Mouse (Mus musculus): ENCODE data around the gene Slc22a12.

Slc22a12 gene

DNA sequence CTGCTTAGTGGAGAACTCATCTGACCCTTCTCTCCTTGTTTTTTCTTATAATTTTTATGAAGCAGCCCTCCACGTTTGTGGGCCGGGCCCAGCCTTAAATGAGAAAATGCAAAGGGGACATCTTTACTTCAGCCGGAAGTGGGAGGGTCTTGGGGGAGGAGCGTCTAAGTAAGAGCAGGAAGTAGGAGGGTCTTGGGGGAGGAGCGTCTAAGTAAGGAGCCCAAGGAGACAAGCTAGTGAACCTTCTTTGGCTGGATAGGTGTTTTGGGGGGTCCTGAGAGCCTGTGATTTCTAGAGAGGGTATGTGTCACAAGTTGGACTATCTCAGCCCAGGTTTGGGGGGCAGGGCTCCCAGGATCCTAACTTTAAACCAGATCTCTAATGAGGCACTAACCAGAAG, 27.4 kb downstream of the Slc22a12 start:
- DNase-seq (ENCODE audit: low spot score) = no peak

DNA sequence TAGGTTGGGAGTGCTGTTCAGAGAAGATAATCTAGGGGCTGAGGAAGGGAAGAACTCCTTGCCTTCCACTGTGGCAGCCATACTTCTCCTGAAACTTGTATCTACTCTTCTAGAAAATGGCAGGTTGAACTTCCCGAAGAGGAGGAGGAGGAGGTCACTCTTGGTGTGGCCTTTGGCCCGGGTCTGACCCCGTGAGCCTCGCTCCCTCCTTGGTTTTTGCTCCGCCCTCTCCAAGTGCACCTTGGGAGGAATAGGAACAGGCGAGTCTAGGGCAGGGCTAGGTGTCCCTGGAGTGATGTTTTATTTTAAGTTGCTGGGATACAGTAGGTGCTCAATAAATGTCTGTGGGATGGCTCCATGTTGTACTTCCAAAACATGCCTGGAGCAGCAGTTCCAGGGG, 27.9 kb downstream of the Slc22a12 start:
- DNase-seq (ENCODE audit: low spot score) = no peak

DNA sequence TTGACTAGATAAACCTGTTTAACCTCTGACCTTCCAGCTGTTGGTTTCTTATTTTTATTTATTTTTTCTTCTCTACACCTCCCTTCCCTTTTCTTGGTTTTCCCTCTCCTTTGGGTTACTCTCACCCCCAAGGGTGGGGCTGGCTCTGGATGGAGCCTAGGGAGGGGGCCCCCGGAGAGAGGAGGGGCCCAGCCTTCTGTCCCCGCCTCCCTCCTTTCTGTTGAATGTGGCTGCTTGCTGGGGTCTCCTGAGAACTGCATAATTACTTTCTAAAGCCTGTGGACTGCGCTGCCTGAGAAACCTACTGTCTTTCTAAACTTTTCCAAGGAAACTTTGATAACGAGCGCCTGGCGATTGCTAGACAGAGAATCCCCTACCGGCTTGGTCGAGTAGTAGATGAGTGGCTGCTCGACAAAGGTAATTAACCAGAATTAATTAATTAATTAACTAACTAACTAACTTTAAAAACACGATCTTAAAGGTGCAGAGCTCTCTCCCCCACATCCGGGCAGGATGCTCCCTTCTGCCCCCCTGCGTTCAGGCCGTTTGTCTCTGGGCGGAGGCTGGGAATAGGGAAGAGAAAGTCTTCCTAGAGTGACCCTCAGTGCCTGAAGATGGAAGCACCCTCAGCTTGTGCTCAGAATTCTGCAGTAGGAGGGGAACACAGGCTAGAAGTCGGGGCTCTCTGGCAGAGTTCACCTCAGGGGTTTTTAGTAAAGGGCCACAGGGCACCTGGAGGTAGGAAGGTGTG, 29.3 kb downstream of the Slc22a12 start:
- DNase-seq (ENCODE audit: low spot score) = no peak

DNA sequence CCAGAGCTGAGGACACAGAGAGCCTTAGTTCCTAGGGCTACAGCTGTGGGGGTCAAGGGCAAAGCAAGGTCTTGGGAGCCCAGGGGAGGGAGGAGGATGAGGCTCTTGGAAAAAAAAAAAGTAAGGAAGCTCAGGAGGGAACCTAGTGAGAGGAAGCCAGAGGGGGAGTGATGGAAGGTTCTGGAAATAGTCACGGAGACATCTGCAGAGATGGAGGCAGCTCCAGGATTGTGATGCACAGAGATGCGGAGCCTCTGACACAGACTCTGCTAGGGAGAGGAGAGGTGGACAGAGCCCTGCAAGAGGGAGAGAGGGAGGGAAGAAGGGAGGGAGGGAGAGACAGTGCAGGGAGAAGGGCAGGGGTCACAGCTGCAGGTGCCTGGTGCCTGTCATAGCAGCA, 32.3 kb downstream of the Slc22a12 start:
- DNase-seq (ENCODE audit: low spot score) = no peak

DNA sequence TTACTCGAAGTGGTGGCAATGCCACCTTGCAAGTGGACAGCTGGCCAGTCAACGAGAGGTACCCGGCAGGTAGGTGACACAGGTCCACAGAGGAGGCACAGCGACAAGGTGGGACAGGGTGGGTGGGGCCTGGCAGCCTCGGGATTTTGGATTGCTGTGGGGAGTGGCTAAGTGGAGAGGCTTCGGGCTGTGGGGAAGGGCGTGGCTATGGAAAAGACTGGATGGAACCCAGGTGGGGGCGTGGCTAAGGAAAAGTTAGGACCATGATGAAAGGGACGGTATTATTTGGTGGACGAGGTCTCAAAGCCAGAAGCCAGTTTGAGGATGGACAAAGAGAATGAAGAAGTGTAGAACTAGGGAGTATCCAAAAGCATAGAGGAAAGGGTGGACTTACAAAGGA, 33.0 kb downstream of the Slc22a12 start:
- DNase-seq (ENCODE audit: low spot score) = no peak

DNA sequence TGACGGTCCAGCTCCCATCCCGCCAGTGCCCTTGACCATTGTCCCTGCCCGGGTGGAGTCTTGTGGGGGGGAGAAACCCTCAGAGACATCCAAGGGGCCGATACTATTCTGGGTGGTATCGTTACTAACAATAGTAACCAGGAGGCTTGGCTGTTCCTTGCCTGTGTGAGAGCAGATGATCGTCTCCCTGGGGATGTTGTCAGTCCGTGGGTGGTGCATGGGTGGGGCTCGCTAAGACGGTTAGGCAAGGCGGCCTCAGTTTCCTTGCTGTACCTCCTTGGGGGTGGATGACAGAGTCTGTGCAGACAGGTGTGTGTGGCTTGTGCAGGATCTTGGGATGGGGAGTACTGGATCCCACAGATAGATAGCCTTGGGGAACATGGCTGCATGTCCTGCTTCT, 35.4 kb downstream of the Slc22a12 start:
- no peak for DNase-seq (ENCODE audit: low spot score)

DNA sequence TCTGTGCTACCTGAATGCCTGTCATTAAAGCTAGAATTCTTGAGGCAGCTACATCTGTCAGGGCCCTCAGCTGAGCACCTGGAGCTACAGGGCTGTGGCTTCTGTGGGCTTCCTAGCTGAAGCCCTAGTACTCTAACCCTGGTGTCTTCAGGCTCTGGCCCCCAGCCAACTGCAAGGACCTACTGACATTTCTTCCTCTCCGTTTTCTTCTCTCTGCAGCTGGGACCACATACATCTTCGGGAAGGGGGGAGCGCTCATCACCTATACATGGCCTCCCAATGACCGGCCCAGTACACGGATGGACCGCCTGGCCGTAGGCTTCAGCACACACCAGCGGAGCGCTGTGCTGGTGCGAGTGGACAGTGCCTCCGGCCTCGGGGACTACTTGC, 38.2 kb downstream of the Slc22a12 start:
- no peak for DNase-seq (ENCODE audit: low spot score)

DNA sequence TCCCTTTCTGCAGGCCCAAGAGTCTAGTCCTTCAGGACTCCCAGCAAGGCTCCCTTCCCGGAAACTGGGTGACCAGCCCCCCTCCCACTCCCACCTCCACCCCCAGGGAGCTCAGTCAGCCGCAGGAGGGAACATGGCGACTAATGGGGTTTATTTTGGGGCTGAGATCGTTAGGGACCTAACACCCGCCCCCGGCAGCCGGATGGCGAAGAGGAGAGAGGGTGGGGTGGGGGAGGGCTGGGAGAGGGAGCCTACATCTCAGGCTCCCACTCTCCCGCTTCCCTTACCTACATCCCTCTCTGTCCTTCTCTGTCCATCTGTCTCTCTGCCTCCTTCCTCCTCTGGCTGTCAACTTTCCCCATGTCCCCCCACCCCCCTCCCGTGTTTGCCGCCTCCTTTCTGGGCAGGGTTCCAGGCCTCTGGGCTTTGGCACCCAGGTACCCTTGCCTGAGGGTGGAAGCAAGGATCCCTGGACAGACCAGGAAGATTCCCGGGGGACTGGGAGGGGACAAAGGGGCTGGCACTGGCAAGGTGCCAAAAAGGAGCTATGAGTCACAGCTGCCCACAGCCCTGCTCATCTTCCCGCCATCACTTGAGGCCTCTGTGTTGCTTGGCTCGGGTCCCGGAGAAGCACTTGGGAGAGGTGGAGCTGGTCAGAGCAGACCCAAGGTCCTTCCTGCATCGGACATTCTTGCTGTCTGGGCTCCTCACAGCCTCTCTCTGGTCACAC, 38.7 kb downstream of the Slc22a12 start:
- no peak for DNase-seq (ENCODE audit: low spot score)

DNA sequence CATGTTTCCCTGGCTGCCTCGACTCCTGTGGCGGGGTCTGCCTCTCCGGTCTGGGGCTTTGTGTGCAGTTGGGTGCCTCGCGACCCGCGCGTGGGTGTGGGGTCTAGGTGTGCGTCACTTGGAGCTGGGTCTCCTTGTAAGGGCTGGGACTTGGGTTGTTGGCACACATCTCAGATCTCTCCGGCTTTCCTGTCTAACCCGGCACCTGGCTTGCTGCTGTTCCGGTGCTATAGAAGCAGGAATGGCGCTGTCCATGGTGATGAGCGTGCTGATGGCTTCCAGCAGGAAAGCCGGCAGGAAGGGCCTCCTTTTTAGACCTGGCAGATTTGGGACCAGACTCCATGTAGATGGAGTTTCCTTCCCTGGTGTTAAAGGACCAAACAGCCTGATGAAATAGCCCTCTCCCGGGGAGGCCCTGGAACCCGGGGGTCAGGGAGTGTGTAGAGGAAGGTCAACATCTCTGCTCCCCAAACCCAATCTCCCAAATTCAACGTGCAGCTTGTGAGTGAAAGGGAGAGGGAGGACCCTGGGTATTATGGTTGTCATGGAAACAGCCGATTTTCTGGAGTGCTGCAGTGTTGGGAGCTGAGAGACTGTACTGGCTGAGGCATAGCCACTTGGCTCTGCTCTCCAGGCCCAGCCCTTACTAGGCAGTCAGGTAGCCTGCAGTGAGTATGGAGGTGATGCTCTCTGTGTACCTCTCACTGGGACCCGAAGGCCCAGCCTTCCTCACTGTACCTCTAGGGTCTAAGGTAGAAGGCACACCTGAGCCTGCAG, 40.1 kb downstream of the Slc22a12 start:
- peak; percentile 61 for DNase-seq (ENCODE audit: low spot score)

DNA sequence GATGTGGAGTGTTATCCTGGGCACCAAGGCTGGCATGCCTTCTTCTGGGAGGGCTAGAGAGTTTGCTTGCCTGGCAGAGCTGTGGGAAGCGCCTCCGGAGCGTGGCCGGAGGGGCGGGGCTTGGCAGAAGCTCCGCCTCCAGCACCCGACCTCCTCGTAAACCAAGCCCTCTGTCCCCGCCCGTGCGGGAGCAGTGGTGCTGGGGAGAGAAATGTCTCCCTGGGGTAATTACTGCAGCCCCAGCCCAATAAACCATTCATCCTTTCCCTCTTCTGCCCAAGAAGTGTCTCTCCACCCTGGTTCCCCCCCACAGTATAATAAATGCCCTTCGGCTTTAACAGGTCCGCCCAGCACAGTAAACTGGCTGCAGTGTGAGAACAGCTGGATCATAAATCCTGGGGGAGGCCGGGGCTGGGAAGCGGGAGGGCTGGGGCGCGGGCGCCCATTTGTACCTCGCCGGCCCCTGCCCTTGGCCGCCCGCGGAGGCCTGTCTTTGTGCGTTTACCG, 40.7 kb downstream of the Slc22a12 start:
- no peak for DNase-seq (ENCODE audit: low spot score)

DNA sequence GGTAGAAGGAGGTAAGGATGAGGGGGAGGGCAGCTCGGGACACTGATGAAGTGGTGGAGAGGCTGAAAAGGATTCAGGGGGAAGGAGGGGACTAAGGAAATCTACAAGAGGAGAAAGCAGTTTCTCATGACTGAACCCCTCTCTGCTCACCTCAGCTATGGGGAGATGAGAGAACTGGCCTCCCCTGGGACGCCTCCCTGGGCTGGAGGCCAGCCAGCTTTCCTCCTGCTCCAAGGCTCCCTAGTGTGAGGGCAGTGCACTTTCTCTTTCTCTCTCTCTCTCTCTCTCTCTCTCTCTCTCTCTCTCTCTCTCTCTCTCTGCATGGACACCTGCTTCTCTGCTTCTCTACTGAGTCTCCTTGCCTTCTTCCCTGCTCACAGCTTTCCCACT, 42.2 kb downstream of the Slc22a12 start:
- DNase-seq (ENCODE audit: low spot score) = no peak

DNA sequence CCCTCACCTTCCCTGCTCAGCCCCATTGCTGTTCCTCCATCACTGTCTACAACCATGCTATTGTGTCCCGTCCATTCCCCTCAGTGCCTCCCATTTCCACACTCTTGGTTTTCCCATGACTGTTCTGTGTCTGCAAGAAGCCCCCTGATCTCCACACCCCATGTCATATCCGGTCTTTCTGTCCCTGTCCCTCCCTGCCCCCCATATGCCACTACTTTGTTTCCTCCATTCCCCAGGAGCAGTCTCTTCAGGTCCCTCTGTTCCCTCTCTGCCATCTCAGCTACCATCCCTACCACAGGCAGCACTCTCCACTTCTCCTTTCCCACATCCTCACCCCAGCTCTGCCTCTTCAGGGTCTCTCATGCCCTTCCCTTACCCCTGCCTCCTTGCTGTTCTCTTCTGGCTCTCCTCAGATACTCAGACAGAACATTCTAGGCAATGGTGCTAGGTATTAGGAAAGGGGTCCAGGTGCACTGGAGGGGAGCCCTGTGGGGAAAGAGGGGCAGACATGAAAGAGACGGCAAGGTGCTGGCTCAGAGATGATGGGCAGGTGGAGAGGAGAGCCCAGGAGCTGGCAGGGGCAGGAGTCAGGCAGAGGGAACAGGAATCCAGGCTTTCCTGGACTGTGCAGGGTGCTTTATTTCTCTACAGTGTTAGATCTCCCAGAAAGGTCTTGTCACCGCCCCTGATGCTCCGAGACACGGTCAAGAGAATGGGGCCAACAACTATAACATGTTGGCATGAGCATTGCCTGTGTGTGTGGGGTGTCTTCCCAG, 42.8 kb downstream of the Slc22a12 start:
- no peak for DNase-seq (ENCODE audit: low spot score)

DNA sequence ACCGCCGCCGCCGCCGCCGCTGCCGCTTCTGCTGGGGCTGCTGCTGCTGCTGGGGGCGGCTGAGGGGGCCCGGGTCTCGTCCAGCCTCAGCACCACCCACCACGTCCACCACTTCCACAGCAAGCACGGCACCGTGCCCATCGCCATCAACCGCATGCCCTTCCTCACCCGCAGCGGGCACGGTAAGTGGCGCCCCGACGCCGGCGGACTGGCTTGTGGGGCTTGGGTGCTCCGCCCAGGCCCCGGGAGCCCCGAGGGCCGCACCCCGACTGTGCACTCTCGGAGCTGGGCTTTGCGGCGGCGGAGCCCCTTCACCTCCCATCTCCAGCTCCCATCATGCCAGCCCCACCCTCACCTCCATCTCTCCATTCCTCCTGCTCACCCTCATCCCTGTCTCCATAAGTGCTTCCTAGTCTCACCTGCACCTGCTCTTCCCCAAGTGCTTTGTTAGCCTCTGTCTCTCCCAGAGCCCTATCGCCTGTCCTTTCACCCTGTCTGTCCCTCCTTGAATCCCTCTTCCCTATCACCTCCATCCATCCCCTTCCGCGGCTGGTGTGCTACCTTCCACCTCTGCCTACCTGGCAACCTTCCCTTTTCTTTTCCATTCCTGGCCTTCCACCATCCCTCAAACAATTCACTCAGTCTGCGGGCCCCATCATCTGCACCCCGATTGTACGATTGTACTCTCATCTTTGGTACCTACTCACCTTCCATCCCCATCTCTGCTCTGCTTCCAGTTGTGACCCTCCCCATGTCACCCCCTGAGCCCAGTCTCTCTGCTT, 44.3 kb downstream of the Slc22a12 start:
- no peak for DNase-seq (ENCODE audit: low spot score)

DNA sequence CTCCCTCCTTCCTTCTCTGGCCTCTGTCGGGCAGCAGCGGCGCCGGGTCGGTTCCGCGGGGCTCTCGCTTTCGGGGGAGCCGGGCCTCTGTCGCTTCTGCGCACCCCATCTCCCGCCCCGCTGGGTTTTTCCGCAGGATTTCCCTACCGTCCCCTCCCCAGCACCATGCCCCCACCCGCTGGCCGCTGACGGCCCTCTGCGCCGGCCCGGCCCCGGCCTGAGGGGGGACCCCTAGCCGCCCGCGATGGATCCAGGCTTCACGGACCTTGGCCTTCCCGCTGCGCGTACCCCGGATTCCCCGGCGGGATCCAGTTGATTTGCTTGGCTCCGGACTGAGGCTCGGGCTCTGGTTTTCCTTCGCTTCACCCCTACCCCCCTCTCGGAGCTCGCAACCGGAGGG, 45.0 kb downstream of the Slc22a12 start:
- no peak for DNase-seq (ENCODE audit: low spot score)

DNA sequence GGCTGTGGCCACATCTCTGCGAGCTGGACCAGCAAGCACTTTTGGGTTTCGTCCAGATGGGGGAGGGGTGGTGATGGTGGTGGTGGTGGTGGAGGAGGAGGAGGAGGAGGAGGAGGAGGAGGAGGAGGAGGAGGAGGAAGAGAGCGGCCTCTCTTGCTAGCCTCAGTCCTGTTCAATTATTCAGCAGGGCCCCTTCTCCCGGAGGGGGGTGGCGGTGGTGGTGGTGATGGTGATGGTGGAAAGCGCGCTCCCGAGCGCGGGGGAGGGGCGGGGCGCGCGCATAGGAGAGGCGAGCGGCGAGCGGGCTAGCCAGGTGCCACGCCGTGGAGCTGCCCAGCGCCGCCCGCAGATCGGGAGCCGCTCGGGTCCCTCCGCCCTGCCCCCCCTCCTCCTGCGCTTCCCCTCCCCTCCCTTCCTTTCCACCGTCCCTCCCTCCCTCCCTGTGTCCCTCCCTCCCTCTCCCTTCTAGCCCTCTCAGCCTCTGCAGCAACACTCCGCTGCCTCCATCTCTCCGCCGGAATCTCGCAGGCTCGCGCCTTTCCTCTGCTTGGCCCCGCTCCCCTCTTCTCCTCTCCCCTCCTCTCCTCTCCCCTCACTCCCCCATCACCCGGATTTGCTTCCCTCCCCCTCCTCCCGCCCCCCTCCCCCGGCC, 45.6 kb downstream of the Slc22a12 start:
- no peak for DNase-seq (ENCODE audit: low spot score)

DNA sequence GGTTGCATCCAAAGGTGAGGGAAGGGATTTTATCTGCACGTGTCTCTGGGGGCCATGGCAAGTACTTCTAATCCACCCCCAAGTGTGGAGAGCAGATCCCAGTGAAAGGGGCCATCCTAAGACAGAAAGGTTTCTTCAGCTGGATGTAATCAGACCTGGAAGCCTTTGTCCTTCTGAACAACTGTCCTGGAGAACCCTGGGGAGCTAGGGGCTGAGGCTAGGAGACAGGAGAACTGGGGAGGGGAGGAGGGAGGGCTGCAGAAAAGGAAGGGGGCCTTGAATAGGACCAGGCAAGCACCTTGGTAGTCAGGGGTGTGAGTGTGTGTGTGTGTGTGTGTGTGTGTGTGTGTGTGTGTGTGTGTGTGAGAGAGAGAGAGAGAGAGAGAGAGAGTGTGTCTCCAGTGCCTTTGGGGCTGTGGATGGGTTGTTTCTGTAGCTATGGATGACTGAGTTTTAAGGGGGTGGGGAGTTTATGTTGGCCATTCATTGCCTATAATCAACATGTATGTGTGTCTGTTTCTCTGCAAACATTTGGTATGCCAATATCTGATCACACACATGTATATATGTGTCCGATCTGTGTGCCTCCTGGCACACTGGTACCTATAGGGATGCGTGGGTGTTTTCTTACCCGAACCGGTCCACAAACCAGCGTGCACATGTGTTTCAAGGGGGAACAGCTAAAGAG, 46.2 kb downstream of the Slc22a12 start:
- DNase-seq (ENCODE audit: low spot score) = no peak

DNA sequence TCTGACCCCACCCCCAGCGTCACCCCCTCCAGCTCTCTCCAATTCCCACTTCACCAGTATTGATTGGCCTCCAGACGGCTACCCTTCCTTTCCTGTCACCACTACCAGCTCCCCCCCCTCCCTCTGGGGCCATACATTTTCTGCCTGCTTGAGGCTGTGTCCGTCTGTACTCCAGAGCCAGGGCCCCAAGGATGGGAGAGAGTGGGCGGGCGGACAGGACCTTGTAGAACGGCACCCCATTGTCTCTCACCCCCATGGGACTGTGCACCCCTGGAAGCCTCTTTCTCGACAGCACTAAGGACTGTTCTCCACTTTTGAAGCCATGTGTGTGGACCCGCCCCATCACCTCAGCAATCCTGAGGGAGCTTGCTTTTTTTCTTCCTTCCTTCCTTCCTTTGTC, 47.1 kb downstream of the Slc22a12 start:
- DNase-seq (ENCODE audit: low spot score) = no peak

DNA sequence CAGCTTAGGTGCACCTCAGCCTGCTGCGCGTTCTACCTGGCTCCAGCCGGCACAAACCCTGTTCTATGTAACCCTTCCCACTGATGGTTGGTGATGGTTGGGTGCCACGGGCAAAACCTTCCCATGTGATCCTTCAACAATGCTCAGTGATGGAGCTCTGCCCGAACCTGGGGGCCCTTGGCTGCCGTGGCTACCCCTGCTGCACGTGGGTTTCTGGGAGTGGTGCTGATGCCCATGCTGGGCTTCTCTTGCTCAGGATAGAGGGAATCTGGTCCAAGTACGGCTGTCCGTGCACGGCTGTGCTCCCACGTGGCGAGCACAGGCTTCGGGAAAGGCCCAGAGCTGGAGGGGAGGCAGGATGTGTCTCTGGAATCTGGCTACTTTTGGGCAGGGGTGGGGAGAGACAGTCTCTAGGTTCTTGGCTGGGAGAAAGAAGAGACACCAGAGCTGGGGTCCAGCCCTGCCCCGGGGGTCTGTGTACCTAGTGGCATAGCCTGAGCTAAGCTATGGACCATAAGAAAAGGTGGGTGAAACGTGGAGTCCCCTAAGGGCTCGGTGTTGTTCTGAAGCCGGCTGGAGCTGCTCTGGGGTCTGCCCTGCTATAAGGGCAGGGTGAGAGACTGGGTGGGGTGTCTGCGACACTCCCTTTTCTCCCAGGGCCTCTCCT, 48.2 kb downstream of the Slc22a12 start:
- no peak for DNase-seq (ENCODE audit: low spot score)

DNA sequence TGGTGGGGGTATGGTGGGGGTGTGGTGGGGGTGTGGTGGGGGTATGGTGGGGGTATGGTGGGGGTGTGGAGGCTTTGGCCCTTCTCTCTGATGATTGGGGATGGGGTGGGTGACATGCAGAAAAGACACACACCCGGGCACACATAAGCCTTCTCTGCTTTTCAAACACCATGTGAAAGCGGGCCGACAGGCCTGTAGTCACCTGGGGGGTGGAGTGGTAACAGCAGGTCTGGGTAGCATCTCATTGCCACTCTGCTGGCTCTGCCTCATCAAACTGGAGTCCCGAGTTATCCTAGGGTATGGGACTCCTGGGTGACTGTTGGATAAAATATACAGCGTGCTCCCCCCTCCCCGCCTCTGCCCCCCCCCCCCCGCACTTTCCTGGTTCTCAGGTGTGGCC, 48.8 kb downstream of the Slc22a12 start:
- DNase-seq (ENCODE audit: low spot score) = no peak

DNA sequence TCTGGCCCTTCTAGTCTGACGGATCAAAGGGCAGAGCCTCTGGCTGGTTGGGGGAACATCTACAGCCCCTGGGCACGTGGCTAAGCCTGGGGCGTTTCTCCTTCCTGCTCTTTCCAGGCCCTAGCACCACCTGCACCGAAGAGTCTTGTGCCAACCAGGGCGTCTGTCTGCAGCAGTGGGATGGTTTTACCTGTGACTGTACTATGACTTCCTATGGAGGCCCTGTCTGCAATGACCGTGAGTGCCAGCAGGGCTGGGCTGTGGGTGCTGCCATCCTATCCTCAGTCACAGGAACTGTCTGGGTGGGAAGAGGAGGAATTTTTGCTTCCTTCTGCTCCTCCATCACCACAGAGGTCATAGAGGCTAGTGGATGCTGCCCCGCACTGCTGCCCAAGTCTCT, 49.6 kb downstream of the Slc22a12 start:
- no peak for DNase-seq (ENCODE audit: low spot score)

Data from ovary, postnatal 14 days (tissue).